Mouse (Mus musculus): ENCODE data around the gene Ppm1g. TPM values are rescaled to one million over a fixed set of nuclear protein-coding genes. Genes with fewer than 3 reads are reported as not detected.

Ppm1g gene
- polyA plus RNA-seq (2012; rRNA removed): 178 and 232 TPM in 2 replicates

GRCm38 (mm10) chr5:31220448-31221303, at the start of gene Ppm1g:
Gene Ppm1g (minus strand): TSS chr5:31220687.

GRCm38 (mm10) chr5:31251541-31252101, 31.1 kb upstream of the Ppm1g start, which contains the start of gene Krtcap3:
Gene Krtcap3 (plus strand): TSS chr5:31251691.

GRCm38 (mm10) chr5:31240637-31241521, 20.4 kb upstream of the Ppm1g start, which contains the start of the genes Nrbp1 and Gm9970:
Gene Nrbp1 (plus strand): TSS chr5:31240864.
Gene Gm9970 (minus strand): TSS chr5:31241232.

GRCm38 (mm10) chr5:31201742-31202590, 18.5 kb downstream of the Ppm1g start, which contains the start of gene Zfp513:
Gene Zfp513 (minus strand): TSS chr5:31202303.

GRCm38 (mm10) chr5:31192939-31193630, 27.4 kb downstream of the Ppm1g start, which contains the start of the genes Snx17 and Eif2b4:
Gene Snx17 (plus strand): TSS chr5:31193227.
Gene Eif2b4 (minus strand): TSS chr5:31193430.

GRCm38 (mm10) chr5:31179766-31180630, 40.5 kb downstream of the Ppm1g start, which contains the start of the genes Gm29609 and Gtf3c2:
Gene Gm29609 (minus strand): TSS chr5:31179911.
Gene Gtf3c2 (minus strand): TSS chr5:31180144.

GRCm38 (mm10) chr5:31154152-31154553, 66.3 kb downstream of the Ppm1g start, which contains the start of gene Mpv17:
Gene Mpv17 (minus strand): TSS chr5:31154251.

Other genes with a start within 250 kb of the Ppm1g start
- 88.7 and 89.8 TPM in 2 replicates for gene Atraid, start 172.4 kb downstream of the Ppm1g start, polyA plus RNA-seq (2012; rRNA removed)
- gene Slc5a6, start 171.8 kb downstream of the Ppm1g start, polyA plus RNA-seq (2012; rRNA removed): 10.2 and 16.3 TPM in 2 replicates
- gene Cad, start 165.9 kb downstream of the Ppm1g start, polyA plus RNA-seq (2012; rRNA removed): 41.0 and 59.8 TPM in 2 replicates
- gene Dnajc5g, start 114.4 kb downstream of the Ppm1g start, polyA plus RNA-seq (2012; rRNA removed): not detected in 2 replicates
- gene Slc30a3, start 112.5 kb downstream of the Ppm1g start, polyA plus RNA-seq (2012; rRNA removed): 8.6 and 9.1 TPM in 2 replicates
- gene Trim54, start 104.0 kb downstream of the Ppm1g start, polyA plus RNA-seq (2012; rRNA removed): 0.29 and 1.1 TPM in 2 replicates
- gene Ucn, start 81.9 kb downstream of the Ppm1g start, polyA plus RNA-seq (2012; rRNA removed): not detected in 2 replicates
- gene Mpv17, start 66.4 kb downstream of the Ppm1g start, polyA plus RNA-seq (2012; rRNA removed): 43.5 and 63.4 TPM in 2 replicates
- gene Gm29609, start 40.8 kb downstream of the Ppm1g start, polyA plus RNA-seq (2012; rRNA removed): 4.0 and 4.7 TPM in 2 replicates
- 128 and 129 TPM in 2 replicates for gene Gtf3c2, start 40.5 kb downstream of the Ppm1g start, polyA plus RNA-seq (2012; rRNA removed)
- gene Snx17, start 27.5 kb downstream of the Ppm1g start, polyA plus RNA-seq (2012; rRNA removed): 94.2 and 95.9 TPM in 2 replicates
- gene Eif2b4, start 27.3 kb downstream of the Ppm1g start, polyA plus RNA-seq (2012; rRNA removed): 54.2 and 97.9 TPM in 2 replicates
- gene Zfp513, start 18.4 kb downstream of the Ppm1g start, polyA plus RNA-seq (2012; rRNA removed): 51.5 and 95.5 TPM in 2 replicates
- gene Nrbp1, start 20.2 kb upstream of the Ppm1g start, polyA plus RNA-seq (2012; rRNA removed): 85.6 and 128 TPM in 2 replicates
- gene Gm9970, start 20.5 kb upstream of the Ppm1g start, polyA plus RNA-seq (2012; rRNA removed): 0.18 TPM in 1 of 2 replicates, not detected in the other
- 9.1 and 12.3 TPM in 2 replicates for gene Krtcap3, start 31.0 kb upstream of the Ppm1g start, polyA plus RNA-seq (2012; rRNA removed)
- 44.3 and 45.6 TPM in 2 replicates for gene Ift172, start 70.4 kb upstream of the Ppm1g start, polyA plus RNA-seq (2012; rRNA removed)
- gene Fndc4, start 75.4 kb upstream of the Ppm1g start, polyA plus RNA-seq (2012; rRNA removed): 57.8 and 94.3 TPM in 2 replicates
- gene Gckr, start 76.8 kb upstream of the Ppm1g start, polyA plus RNA-seq (2012; rRNA removed): 0.63 and 1.5 TPM in 2 replicates
- gene Zfp512, start 231.7 kb upstream of the Ppm1g start, polyA plus RNA-seq (2012; rRNA removed): 59.8 and 71.9 TPM in 2 replicates

Measured in central nervous system, embryonic 11.5 days (tissue).